Mouse (Mus musculus) ovary, postnatal 10 days (tissue): ENCODE results near the gene Casq1.
"Not testable (repeated sequence)": the region's sequence is repeated elsewhere in the genome, so short reads cannot be mapped to it uniquely, and the experiment has no call there.

Experiments used
- DNase-seq: peaks from one replicate; pipeline ENCODE4 v3.0.0; 2022; ENCODE audit warnings: low spot score

Casq1 gene

DNA sequence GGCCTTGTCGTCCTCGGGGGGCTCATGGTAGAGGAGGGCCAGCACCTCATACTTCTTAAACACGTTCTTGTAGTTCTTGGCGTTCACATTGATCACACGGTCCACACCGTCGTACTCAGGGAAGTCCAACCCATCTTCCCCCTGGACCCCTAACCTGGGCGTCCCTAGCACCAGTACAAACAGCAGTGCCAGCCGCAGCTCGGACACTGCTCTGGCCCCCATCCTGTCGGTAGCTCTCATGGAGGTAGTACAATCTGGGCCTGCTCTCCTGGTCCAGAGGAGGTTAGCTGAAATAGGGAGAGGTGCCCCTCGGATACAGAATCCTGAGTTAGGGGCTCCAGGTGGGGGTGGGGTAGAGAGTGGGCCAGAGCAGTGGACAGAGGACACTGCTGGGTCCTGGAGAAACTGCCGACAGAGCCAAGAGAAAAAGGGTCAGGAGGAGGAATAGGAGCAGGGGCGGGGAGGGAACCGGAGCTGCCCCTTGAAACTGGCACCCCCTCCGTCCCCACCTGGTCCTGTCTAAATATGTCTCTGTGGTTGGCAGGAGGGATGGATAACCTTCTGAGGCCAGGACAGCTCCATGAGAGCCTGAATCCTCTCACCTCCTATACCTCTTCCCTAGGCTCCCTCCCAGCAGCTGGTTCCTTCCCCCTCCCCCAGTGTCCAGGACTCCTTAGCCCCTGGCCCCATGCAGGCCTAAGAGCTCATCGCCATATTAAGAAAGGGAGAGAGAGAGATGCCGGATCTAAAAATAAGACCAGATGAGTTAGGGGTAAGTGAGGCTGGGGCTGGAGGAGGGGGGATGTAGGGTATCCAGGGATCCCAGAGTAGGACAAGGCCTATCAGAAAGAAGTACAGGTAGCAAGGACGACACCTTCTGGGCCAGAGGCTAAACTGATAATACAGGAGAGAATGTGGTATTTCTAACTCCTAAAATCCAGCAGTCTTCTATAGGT lies at the start of gene Casq1:
Casq1 (minus strand) TSS at position 418 of the 956 bp plus-strand sequence.
- DNase-seq: no peak

DNA sequence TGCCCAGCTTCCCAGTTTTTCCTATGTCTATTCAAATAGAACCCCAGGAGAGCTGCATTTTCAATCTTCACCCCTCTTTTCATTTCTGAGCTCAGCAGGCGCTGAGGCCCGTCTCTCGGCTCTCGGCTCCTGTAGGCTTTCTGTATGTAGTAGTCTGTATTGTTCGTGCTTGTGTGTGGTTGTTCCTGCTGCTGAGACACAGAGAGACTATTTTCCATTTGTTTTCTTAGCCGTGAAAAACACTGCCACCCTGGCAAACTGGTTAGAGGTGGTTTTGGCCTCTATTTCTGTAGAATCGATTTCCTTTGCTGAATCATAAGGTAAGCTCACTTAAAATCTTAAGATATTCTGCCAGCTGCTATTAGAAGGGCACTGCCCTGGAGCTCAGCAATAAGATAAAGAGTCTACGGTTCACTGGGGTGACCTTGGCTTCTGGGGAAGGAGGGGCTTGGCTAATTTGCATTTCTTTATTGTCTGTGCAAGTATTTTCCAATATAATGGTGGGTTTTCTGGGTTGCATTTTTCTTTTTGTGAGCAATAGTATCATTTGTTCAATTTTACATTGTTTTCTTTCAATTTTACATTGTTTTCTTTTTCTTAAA lies 41.9 kb upstream of the Casq1 start, which contains the start of gene Igsf8:
Igsf8 (plus strand) TSS at position 165 of the 602 bp plus-strand sequence.
- DNase-seq: no peak

DNA sequence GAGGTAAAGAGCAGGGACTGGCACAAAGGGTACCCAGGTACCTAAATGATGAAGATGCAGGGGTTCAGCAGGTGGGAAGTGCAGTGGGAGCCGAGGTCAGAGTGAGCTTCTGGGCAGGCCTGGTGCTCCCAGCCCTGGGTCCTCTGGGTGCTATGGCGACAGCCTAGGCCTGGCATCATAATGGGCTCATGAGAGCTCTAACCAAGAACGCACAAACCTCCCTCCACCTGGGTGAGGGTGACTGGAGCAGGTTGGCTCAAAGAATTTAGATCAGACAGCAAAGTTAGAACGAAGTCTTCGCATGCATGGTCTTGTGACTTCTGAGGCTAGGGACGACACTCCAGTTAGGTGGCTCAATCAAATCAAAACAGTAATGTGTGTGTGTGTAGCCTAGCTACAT lies 38.6 kb upstream of the Casq1 start, which contains the start of gene Atp1a4:
Atp1a4 (minus strand) TSS at position 101 of the 400 bp plus-strand sequence.
- DNase-seq: no peak

DNA sequence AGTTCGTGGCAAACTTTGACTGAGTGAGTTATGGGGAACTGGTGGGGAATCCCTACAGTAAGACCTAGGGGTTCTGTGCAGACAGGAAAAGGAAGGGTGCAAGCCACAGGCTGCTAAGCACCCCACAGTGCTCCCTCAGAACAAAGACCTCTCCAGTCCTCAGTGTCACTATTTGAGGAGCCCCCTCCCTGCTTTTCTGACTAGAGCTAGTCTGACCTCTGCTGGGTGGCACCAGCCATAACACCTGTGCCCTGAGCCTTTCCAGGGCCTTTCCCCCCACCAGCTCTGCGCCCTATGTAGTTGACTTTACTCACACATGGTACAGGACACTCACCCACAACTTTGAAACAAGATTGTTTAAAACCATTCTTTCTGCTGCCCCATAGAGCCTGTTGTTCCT lies 28.0 kb upstream of the Casq1 start:
- DNase-seq: no peak

DNA sequence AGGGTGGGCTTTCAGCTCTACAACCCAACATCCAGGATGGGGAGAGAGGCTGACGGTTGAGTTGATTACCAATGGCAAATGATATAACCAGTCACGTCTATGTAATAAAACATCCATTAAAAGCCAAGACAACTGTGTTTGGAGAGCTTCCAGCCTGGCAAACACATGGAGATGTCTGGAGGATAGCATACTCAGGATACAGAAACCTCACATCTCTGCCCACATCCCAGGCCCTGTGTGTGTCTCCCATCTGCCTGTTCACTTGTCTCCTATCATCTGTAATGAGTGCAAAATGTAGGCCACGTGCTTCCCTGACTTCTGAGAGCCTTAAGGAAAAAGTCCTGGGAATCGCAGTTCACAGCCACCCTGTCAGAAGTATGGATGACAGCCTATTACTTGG lies 27.5 kb upstream of the Casq1 start:
- DNase-seq: no peak

DNA sequence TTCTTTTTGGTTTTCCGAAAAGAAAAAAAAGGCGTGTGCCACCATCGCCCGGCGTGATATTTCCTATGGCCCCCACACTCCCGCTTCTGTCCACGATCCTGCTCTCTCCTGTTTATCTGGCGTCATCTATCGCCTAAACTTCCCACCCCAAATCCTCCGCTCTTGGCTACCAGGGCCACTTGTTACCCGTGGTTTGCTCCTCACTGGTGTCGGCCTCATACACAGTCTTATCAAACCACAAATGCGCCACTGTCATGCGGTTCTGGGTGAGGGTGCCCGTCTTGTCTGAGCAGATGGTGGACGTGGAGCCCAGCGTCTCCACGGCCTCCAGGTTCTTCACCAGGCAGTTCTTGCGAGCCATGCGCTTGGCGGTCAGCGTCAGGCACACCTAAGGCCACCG lies 25.0 kb upstream of the Casq1 start:
- not testable (repeated sequence) for DNase-seq

DNA sequence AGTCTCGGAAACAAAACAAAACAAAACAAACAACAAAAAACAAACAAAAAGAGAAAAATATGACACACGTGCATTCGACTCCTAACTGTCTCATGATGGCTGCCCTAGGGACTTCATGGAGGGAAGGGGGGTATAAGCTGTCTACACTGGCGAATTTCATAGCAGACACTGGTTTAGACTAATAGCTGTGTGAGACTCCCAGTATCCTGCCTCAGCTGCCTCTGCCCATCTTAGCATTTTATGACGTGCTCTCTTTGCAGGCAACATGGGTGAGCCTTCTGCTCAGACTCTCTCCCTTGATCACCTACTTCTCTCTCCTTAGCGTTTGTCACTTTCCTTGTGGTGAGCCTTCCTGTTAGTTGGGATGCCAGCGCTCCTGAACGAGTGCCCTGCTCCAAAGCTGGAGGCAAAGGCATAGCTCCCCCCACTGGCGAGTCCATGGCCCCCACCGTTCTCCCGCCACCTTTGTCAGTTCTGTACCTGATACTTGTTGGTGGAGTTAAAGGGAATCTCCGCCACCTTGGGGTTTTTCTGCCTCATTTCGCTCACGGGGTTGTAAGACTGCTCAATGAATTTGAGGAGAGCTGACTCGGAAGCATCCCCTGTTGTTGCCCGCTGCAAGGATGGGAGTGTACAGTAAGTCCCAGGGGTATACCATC lies 24.0 kb upstream of the Casq1 start:
- no peak for DNase-seq

DNA sequence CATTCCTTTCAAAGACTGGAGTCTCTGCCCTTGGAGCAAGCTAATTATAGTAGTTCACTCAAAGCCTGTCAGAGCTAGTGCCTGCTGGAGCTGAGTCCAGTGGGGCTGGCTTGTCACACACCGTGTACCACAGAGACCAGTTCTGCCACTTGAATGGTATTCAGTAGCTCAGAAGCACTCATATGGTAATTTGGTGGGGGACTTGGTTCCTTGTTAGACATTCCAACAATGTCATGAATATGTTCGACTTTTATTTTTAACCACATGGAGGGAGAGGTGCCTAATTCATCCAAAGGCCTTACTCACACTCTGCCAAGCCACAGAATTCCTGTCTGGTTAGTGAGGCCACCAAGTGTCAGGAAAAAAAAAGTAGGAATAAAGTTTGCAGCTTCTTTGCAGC lies 22.7 kb upstream of the Casq1 start:
- no peak for DNase-seq

DNA sequence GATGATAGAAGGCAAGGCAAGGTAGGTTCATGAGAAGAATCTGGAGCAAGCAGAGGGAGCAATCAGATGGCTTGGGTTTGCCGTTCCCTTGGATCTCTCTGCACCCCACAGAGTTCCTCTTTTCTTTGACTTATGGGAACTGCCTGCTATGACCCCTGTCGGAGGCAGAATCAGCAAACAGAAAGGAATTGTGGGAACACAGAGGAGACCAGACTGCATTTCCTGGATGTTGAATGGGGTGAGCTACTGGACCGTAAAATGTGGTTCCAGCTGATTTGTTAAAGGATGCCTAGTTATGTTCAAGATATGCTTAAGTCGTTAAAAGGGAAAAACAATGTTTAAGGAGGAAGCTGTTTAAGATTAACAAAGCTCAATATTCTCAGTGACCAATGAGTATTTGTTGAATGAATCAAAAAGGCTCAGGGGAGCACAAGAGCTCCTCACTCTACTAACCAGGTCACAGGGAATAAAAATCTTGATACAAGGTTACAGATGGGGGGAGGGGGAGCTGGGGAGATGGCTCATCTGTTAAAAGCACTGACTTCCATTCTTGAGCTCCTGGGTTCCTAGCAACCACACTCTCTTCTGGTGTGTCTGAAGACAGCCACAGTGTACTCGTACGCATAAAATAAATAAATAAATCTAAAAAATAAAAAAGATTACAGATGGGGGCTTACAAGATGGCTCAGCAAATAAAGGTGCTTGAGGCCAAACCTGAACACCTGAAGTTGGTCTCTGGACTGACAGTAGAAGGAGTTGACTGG lies 21.5 kb upstream of the Casq1 start:
- DNase-seq: no peak

DNA sequence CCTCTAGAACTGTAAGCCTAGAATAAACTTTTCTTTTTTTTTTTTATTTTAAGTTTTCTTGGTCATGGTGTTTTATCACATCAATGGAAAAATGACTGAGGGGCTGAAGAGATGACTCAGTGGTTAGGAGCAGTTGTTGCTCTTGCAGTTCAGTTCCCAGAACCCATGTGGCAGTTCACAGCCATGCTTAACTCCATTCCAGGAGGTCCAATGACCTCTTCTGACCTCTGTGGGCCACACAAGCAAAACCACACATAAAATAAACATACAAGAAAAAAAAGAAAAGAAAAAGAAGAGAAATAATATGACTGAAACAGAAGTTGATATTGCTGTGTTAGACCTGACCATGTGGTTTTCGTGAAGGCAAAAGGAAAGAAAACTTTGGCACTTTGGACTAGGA lies 9.5 kb upstream of the Casq1 start:
- DNase-seq: no peak

DNA sequence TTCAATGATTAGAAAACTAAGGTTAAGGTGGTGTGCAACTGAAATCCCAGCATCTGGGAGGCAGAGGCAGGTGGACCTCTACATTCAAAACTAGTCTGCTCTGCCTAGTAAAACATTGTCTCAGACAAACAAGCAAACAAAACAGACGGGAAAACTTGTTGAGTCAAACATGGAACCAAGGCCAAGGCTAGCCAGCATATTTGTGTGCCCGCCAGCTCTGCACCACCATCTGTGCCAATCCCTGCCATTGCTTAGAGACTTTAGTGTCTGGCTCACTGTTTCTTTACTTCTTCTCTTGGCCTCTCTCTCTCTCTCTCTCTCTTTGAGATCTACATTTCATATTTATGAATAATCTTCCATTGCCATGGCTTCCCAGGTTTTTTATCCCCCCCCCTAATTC lies 8.5 kb upstream of the Casq1 start:
- no peak for DNase-seq

DNA sequence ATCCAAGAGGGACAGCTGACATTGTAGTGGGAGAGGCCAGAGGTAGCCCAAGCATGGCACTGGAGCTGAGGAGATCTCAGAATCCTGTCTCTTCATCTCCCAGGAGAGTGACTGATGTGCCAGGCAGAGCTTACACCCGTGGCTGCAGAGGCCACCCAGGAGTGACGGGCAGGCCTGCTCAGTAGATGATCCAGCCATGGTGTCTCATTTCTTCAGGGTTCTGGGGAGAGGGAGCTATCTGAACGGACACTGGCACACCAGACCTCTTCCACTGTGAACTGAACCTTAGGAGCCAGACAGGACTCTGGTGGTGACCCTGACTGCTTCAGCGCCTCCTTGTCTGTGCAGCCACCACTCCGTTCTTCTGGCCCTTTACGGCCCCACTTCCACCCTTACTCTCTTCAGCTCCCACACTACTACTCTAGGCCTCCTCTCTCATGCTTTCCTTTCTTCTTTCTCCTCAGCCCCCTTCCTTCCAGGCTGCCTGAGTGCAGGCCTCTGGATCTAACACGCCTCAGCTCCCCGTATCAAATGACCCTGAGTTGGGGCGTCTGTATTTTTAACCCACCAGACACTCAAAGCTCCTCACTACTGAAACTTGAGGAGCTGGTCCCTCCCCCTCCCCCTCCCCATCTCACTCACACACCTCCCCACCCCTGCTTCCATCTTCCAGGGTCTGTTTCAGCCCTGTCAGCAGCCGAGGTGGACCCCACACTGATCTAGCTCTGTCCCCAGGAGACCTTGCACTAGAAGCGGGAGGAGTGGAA lies 1.8 kb upstream of the Casq1 start:
- DNase-seq: no peak

DNA sequence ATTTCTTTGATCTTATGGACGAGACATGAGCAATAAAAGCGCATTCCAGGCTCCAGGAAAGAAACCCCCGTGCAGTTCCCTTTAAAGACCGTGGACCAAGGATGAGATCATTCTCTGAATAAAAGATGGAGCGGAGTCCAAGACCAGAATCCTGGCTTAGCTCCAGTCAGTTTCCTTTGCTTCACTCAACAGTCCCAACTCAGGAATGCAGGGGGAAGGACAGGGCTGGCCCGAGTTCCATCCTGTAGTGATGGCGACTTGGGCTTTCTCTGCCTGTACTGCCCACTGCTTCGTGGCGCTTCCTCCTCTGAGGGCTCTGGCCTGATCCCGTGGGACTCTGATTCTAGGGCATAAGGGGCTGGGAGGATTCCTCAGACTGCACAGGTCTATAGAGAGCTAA lies 746 bp upstream of the Casq1 start:
- DNase-seq: no peak

DNA sequence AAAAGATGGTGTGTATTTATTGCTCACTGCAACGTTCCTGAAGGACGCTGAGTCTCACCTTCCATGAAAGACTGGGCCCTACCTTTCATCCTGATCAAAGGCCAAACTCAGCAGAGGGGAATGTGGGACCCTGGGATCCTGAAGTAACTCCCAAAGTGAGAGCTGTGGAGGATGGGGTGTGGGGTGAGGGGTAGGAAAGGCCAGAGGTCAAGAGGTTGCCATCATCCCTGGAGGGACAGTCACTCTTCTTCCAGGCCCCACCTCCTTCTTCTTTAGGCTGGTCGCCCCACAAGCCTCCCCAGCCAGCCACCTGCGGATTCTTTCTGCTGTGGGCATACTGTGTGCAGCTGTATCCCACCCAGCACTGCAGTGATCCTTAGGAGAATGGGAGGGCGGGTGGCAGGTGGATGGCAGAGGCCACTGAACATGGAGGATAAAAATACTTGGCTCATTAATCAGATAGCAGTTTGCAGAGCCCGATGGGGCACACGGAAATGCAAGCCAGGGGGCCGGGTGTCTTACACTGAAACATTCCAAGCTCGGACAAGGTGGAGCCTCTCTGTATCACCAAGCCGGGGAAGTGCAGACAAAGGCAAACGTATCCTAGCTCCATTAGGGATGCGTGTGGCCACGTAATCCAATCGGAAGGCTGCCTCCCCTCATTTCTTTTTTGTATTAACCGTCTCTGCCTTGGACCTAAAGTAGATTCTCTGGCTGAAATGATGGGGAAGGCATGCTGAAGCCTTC lies 1.3 kb downstream of the Casq1 start:
- no peak for DNase-seq

DNA sequence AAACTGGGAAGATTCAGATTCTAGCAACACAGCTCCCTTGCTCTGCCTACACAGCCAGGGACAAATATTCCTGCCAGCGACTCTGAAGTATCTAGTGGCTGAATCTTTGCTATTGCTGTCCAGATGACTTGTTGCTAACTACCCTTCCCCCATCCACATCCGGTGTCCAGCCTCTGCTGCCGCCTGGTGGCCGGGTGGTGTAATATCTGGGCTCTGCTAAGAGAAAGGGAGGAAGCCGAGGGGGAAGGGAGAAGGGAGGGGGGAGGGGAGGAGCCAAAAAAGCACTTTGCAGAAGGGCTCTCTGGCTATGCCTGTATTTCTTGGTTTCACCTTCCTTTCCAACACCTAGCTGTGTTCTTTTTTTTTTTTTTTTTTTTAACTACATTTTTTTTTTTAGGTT lies 2.5 kb downstream of the Casq1 start:
- DNase-seq: peak; percentile 88

DNA sequence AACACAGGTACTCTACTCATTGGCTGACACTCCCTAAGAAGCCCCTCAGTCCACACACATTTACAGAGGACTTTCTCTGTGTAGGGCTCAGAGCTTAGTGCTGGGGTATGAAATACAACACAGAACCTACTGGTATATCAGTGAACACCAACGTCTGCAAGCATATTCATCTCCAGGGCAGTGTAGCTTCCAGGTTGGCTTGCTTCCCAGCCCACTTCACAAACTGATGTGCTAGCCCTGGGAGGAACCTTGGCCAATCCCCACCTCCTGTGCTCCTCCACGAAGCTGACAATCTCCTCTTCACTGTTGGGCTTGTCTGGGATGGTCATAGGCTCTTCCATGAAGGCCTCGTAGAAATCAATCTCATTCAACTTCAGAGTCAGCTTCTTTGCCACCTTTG lies 4.9 kb downstream of the Casq1 start:
- DNase-seq: no peak

DNA sequence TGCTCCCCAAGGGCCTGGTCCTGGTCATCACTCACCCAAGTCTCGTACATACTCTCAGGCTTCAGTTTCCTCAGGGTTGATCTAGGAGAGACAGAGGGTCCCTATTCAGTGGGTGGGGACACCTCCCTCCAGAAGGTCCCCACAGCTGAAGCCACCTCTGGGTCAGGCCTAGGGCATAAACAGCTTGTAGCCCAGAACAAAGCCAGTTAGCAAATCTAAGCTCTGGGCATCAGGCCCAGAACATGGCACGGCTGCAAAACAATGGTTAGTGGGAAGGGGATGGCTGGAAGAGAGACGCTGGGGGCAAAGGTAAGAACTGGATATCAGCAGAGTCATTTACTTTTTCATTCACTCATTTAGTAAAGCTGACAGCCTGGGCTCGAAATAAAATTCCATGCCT lies 5.9 kb downstream of the Casq1 start:
- DNase-seq: no peak

DNA sequence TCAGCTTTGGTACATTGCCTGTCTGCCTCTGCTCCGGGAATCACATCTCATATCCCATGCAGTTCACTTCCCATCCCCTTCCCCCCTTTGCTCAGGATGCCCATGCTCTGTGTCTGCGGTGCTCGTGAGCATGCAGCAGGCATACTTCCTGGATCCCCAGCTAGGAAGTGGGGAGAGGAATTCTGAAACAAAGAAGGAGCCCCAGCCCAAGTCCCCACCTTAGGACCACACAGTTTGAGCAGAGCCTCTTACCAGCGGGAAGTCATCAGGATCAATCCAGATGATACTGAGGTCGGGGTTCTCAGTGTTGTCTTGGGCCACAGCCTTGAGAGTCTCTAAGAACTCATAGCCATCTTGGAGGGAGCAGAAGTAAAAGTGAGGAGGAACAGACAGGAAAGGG lies 6.9 kb downstream of the Casq1 start:
- DNase-seq: no peak

DNA sequence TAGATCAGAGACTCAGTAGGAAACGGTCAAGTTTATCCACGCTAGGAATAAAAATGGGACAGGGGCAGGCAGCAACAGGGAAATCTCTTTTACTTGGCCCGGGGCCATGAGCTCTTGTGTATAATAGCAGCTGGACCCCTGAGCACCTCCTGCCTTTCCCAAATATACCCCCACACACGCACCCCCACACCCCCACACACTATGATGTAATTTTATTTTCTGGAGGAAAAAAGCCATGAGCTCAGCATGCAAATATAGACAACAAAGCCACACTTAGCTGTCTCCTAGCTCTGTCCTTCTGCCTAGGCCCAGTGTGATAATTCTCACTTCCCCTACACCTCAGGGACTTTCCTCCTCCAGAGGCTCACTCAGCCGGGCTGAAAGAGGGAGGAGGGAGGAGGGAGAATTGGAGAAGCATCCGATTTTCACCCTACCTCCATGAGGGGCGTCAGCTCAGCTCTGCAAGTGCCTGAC lies 12.5 kb downstream of the Casq1 start:
- no peak for DNase-seq

DNA sequence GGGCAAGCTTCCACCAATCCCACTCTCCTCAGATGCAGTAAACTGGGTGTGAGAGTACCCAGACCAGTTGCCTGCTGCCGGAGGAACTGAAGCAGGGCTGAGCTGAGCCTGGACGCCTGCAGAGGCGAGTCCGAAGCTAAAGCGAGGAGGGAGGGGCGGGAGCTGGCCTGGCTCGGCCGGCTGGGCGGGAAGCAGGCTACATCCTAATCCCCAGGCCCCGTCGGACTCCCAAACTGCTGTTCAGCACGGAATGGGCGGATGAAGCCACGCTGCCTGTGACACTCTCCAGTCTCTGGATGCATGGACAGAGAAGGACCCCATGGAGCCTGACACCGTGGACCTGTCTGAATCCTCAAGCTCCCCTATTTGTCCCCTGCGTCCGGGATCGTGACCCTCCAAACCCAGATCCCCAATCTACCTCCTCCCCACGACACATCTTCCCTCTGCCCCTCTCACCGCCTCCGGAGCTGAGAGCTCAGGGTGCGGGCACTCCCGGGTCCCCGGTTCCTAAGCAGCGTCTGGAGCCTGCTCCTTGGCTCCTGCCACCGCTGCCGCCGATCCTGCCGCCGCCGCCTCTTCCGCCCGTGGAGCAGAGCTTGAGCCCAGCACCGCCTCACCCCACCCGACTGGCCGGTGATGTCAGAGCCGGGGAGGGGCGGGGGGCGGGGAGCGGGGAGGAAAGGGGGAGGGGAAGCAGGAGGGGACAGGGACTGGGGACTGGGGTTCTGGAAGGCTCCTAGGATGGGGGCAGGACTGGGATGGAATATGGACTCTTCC lies 13.3 kb downstream of the Casq1 start, which contains the start of gene Pea15a:
Pea15a (minus strand) TSS at position 664 of the 777 bp plus-strand sequence.
- peak; percentile 67 for DNase-seq
